Mouse (Mus musculus) Muller cell, postnatal 12 days (primary cell): ENCODE measurements around the gene Gm10382.
A peak's percentile ranks its signal among the peaks of the same experiment; 100 is the strongest.
"Not testable (repeated sequence)": the region's sequence is repeated elsewhere in the genome, so short reads cannot be mapped to it uniquely, and the experiment has no call there.

Experiments
- DNase-seq: peaks from one replicate; pipeline ENCODE4 v3.0.0-alpha.2; 2015; ENCODE audit errors: inconsistent ontology term

The Gm10382 gene

GRCm38 (mm10) chr5:125370950-125371693 is 18.0 kb upstream of the Gm10382 start:
- DNase-seq: no peak

GRCm38 (mm10) chr5:125372027-125372426 is 17.1 kb upstream of the Gm10382 start:
- DNase-seq: no peak

GRCm38 (mm10) chr5:125375871-125376270 is 13.3 kb upstream of the Gm10382 start:
- DNase-seq: no peak

GRCm38 (mm10) chr5:125377214-125377613 is 11.9 kb upstream of the Gm10382 start:
- DNase-seq: no peak

GRCm38 (mm10) chr5:125378919-125379318 is 10.2 kb upstream of the Gm10382 start:
- no peak for DNase-seq

- DNase-seq: peak; percentile 18
Measured at GRCm38 (mm10) chr5:125381954-125382672, 7.0 kb upstream of the Gm10382 start.

GRCm38 (mm10) chr5:125382673-125383558 is 6.2 kb upstream of the Gm10382 start:
- DNase-seq: peak; percentile 64

- DNase-seq: peak; percentile 16
Measured at GRCm38 (mm10) chr5:125383637-125384420, 5.3 kb upstream of the Gm10382 start.

GRCm38 (mm10) chr5:125384512-125385214 is 4.5 kb upstream of the Gm10382 start:
- DNase-seq: peak; percentile 40

- no peak for DNase-seq
Measured at GRCm38 (mm10) chr5:125385215-125385940, 3.7 kb upstream of the Gm10382 start.

GRCm38 (mm10) chr5:125387295-125387694 is 1.8 kb upstream of the Gm10382 start:
- DNase-seq: not testable (repeated sequence)

- DNase-seq: peak; percentile 16
Measured at GRCm38 (mm10) chr5:125388358-125389092, 597 bp upstream of the Gm10382 start.

- DNase-seq: peak; percentile 99
Measured at GRCm38 (mm10) chr5:125389579-125390441, 688 bp downstream of the Gm10382 start, which contains the start of gene Ubc. Gene Ubc (minus strand): TSS chr5:125390202.

- no peak for DNase-seq
Measured at GRCm38 (mm10) chr5:125390906-125391477, 1.9 kb downstream of the Gm10382 start.

GRCm38 (mm10) chr5:125391609-125392008 is 2.5 kb downstream of the Gm10382 start:
- DNase-seq: peak; percentile 87

- DNase-seq: not testable (repeated sequence)
Measured at GRCm38 (mm10) chr5:125392176-125392575, 3.1 kb downstream of the Gm10382 start.

GRCm38 (mm10) chr5:125392618-125392976 is 3.5 kb downstream of the Gm10382 start:
- DNase-seq: no peak
